Mouse (Mus musculus): ENCODE results near the gene Stac2. TPM values are rescaled to one million over a fixed set of nuclear protein-coding genes. Genes with fewer than 3 reads are reported as not detected.

Gene Stac2
- polyA plus RNA-seq, 1 experiment = 9.6 TPM

GRCm38 (mm10) chr11:97998074-97998793 is 55.0 kb downstream of the Stac2 start:
- H3K36me3 ChIP-seq (ENCODE audit: control insufficient read depth, insufficient read depth, low read length, poor library complexity, severe bottlenecking) = no peaks in the 10 kb centered on the region
- peaks cover 2% of the 10 kb centered on the region for H3K4me1 ChIP-seq (ENCODE audit: control insufficient read depth, insufficient read depth, low read length)
- no peak overlapping the region for H3K27ac ChIP-seq (ENCODE audit: insufficient read depth, low read length)
- no peaks in the 10 kb centered on the region for H3K9me3 ChIP-seq (replicated peaks; ENCODE audit: control insufficient read depth, insufficient read depth, low read length, poor library complexity, severe bottlenecking)
- TF ChIP-seq EP300 (IDR thresholded peaks at IDR 0.05; ENCODE audit: insufficient read depth, low read depth, low read length) = no peak
- no peak for TF ChIP-seq POLR2A (IDR thresholded peaks at IDR 0.05; ENCODE audit: insufficient read depth, low read length)
- no peak for TF ChIP-seq CTCF (IDR thresholded peaks at IDR 0.05; ENCODE audit: low read depth, low read length)
- no peaks in the 10 kb centered on the region for H3K27me3 ChIP-seq (ENCODE audit: control insufficient read depth, insufficient read depth, low read length, poor library complexity, severe bottlenecking)
- H3K4me3 ChIP-seq (ENCODE audit: low read depth, low read length) = no peak overlapping the region
- H3K9ac ChIP-seq (ENCODE audit: low read depth, poor library complexity, severe bottlenecking) = no peak overlapping the region

DNA sequence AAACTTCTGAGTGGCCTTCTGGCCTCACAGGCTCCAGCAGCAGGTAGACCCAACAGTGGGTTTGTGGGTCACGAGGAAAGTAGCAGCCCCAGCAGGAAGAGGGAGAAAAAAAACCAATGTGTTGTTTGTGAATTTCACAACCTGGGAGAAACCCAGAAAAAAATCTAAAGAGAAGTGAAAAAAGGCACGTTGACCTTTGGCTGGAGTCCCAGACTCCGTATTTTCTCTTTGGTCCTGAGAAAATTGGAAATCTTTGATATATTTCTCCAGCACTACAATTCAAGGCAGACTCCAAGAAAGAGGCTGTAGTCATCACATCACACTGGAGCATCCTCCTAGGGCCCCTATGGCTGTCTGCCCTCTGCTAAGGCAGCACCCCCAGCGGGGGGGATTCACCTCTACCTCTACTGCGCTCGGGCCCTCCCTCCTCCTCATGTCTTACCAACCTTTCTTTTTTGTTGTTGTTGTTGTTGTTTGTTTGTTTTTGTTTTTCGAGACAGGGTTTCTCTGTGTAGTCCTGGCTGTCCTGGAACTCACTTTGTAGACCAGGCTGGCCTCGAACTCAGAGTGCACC is 55.8 kb downstream of the Stac2 start:
- no peaks in the 10 kb centered on the region for H3K27me3 ChIP-seq (ENCODE audit: control insufficient read depth, insufficient read depth, low read length, poor library complexity, severe bottlenecking)
- H3K9me3 ChIP-seq (replicated peaks; ENCODE audit: control insufficient read depth, insufficient read depth, low read length, poor library complexity, severe bottlenecking) = no peaks in the 10 kb centered on the region
- peaks cover 2% of the 10 kb centered on the region for H3K4me1 ChIP-seq (ENCODE audit: control insufficient read depth, insufficient read depth, low read length)
- no peaks in the 10 kb centered on the region for H3K36me3 ChIP-seq (ENCODE audit: control insufficient read depth, insufficient read depth, low read length, poor library complexity, severe bottlenecking)
- H3K27ac ChIP-seq (ENCODE audit: insufficient read depth, low read length) = no peak overlapping the region
- no peak overlapping the region for H3K9ac ChIP-seq (ENCODE audit: low read depth, poor library complexity, severe bottlenecking)
- no peak overlapping the region for H3K4me3 ChIP-seq (ENCODE audit: low read depth, low read length)
- TF ChIP-seq CTCF (IDR thresholded peaks at IDR 0.05; ENCODE audit: low read depth, low read length) = no peak
- TF ChIP-seq POLR2A (IDR thresholded peaks at IDR 0.05; ENCODE audit: insufficient read depth, low read length) = no peak
- no peak for TF ChIP-seq EP300 (IDR thresholded peaks at IDR 0.05; ENCODE audit: insufficient read depth, low read depth, low read length)

- H3K4me3 ChIP-seq (ENCODE audit: low read depth, low read length) = no peak overlapping the region
Observed at GRCm38 (mm10) chr11:97996691-97997090, 56.6 kb downstream of the Stac2 start.

GRCm38 (mm10) chr11:97995564-97996288 is 57.5 kb downstream of the Stac2 start, which contains the start of gene Arl5c:
Gene Arl5c (minus strand): TSS chr11:97996181.
- peak within 1 kb of the TSS; percentile 81 for H3K9ac ChIP-seq (ENCODE audit: low read depth, poor library complexity, severe bottlenecking)
- peaks cover 2% of the 10 kb centered on the region for H3K4me1 ChIP-seq (ENCODE audit: control insufficient read depth, insufficient read depth, low read length)
- no peaks in the 10 kb centered on the region for H3K36me3 ChIP-seq (ENCODE audit: control insufficient read depth, insufficient read depth, low read length, poor library complexity, severe bottlenecking)
- H3K27ac ChIP-seq (ENCODE audit: insufficient read depth, low read length) = no peak within 1 kb of the TSS
- TF ChIP-seq EP300 (IDR thresholded peaks at IDR 0.05; ENCODE audit: insufficient read depth, low read depth, low read length) (no peak), CTCF (IDR thresholded peaks at IDR 0.05; ENCODE audit: low read depth, low read length) (peak; percentile 7)
- H3K9me3 ChIP-seq (replicated peaks; ENCODE audit: control insufficient read depth, insufficient read depth, low read length, poor library complexity, severe bottlenecking) = no peaks in the 10 kb centered on the region
- H3K4me3 ChIP-seq (ENCODE audit: low read depth, low read length) = peak within 1 kb of the TSS; percentile 65
- H3K27me3 ChIP-seq (ENCODE audit: control insufficient read depth, insufficient read depth, low read length, poor library complexity, severe bottlenecking) = no peaks in the 10 kb centered on the region

More at GRCm38 (mm10) chr11:97996691-97997090, 56.6 kb downstream of the Stac2 start:
- Histone ChIP-seq H3K9me3 (replicated peaks; ENCODE audit: control insufficient read depth, insufficient read depth, low read length, poor library complexity, severe bottlenecking) (no peaks in the 10 kb centered on the region), H3K27me3 (ENCODE audit: control insufficient read depth, insufficient read depth, low read length, poor library complexity, severe bottlenecking) (no peaks in the 10 kb centered on the region), H3K9ac (ENCODE audit: low read depth, poor library complexity, severe bottlenecking) (no peak overlapping the region), H3K36me3 (ENCODE audit: control insufficient read depth, insufficient read depth, low read length, poor library complexity, severe bottlenecking) (no peaks in the 10 kb centered on the region), H3K4me1 (ENCODE audit: control insufficient read depth, insufficient read depth, low read length) (peaks cover 2% of the 10 kb centered on the region), H3K27ac (ENCODE audit: insufficient read depth, low read length) (no peak overlapping the region)
- TF ChIP-seq EP300 (IDR thresholded peaks at IDR 0.05; ENCODE audit: insufficient read depth, low read depth, low read length) = no peak
- TF ChIP-seq CTCF (IDR thresholded peaks at IDR 0.05; ENCODE audit: low read depth, low read length) = no peak
- no peak for TF ChIP-seq POLR2A (IDR thresholded peaks at IDR 0.05; ENCODE audit: insufficient read depth, low read length)

- Histone ChIP-seq H3K36me3 (ENCODE audit: control insufficient read depth, insufficient read depth, low read length, poor library complexity, severe bottlenecking) (no peaks in the 10 kb centered on the region), H3K27me3 (ENCODE audit: control insufficient read depth, insufficient read depth, low read length, poor library complexity, severe bottlenecking) (no peaks in the 10 kb centered on the region), H3K9ac (ENCODE audit: low read depth, poor library complexity, severe bottlenecking) (peak overlapping the region; percentile 81), H3K4me1 (ENCODE audit: control insufficient read depth, insufficient read depth, low read length) (peaks cover 4% of the 10 kb centered on the region), H3K4me3 (ENCODE audit: low read depth, low read length) (peak overlapping the region; percentile 65), H3K27ac (ENCODE audit: insufficient read depth, low read length) (no peak overlapping the region), H3K9me3 (replicated peaks; ENCODE audit: control insufficient read depth, insufficient read depth, low read length, poor library complexity, severe bottlenecking) (no peaks in the 10 kb centered on the region)
- peak; percentile 81 for TF ChIP-seq CTCF (IDR thresholded peaks at IDR 0.05; ENCODE audit: low read depth, low read length)
- TF ChIP-seq EP300 (IDR thresholded peaks at IDR 0.05; ENCODE audit: insufficient read depth, low read depth, low read length) = no peak
- TF ChIP-seq POLR2A (IDR thresholded peaks at IDR 0.05; ENCODE audit: insufficient read depth, low read length) = no peak
Observed at GRCm38 (mm10) chr11:97994539-97995100, 58.6 kb downstream of the Stac2 start.
